Mouse (Mus musculus): ENCODE data around the gene Slc13a1.

The Slc13a1 gene

GRCm38 (mm10) chr6:24076089-24076488 is 91.8 kb downstream of the Slc13a1 start:
- no peak for DNase-seq (ENCODE audit: low spot score in 2 of 2)

- no peak for DNase-seq (ENCODE audit: low spot score in 2 of 2)
Measured at GRCm38 (mm10) chr6:24072804-24073203, 95.1 kb downstream of the Slc13a1 start.

GRCm38 (mm10) chr6:24059754-24060153 is 108.1 kb downstream of the Slc13a1 start:
- DNase-seq (ENCODE audit: low spot score in 2 of 2): no peak

- no peak for DNase-seq (ENCODE audit: low spot score in 2 of 2)
Measured at GRCm38 (mm10) chr6:24055086-24055485, 112.8 kb downstream of the Slc13a1 start.

- DNase-seq (ENCODE audit: low spot score in 2 of 2): no peak
Measured at GRCm38 (mm10) chr6:24054086-24054710, 113.7 kb downstream of the Slc13a1 start.

- no peak for DNase-seq (ENCODE audit: low spot score in 2 of 2)
Measured at GRCm38 (mm10) chr6:24047014-24047770, 120.7 kb downstream of the Slc13a1 start.

- DNase-seq (ENCODE audit: low spot score in 2 of 2): no peak
Measured at GRCm38 (mm10) chr6:24043496-24043895, 124.4 kb downstream of the Slc13a1 start.
